Mouse (Mus musculus): Measurements from ENCODE around the gene Pik3r5.
A peak's percentile ranks its signal among the peaks of the same experiment; 100 is the strongest.

Gene Pik3r5

GRCm38 (mm10) chr11:68520439-68520838 is 88.5 kb downstream of the Pik3r5 start:
- no peak for DNase-seq (ENCODE audit: low read depth, low spot score)

GRCm38 (mm10) chr11:68521352-68521751 is 89.4 kb downstream of the Pik3r5 start:
- DNase-seq (ENCODE audit: low read depth, low spot score) = no peak

- DNase-seq (ENCODE audit: low read depth, low spot score) = no peak
These were observed 94.5 kb downstream of the Pik3r5 start for GRCm38 (mm10) chr11:68526441-68526840.

- DNase-seq (ENCODE audit: low read depth, low spot score) = no peak
These were observed 99.3 kb downstream of the Pik3r5 start for GRCm38 (mm10) chr11:68531066-68531806.

- no peak for DNase-seq (ENCODE audit: low read depth, low spot score)
These were observed 100.1 kb downstream of the Pik3r5 start for GRCm38 (mm10) chr11:68531941-68532535.

- DNase-seq (ENCODE audit: low read depth, low spot score) = no peak
These were observed 100.9 kb downstream of the Pik3r5 start for GRCm38 (mm10) chr11:68532773-68533172.

GRCm38 (mm10) chr11:68533971-68534475 is 102.1 kb downstream of the Pik3r5 start:
- DNase-seq (ENCODE audit: low read depth, low spot score) = no peak

- DNase-seq (ENCODE audit: low read depth, low spot score) = no peak
These were observed 104.1 kb downstream of the Pik3r5 start for GRCm38 (mm10) chr11:68536026-68536425.

- DNase-seq (ENCODE audit: low read depth, low spot score) = no peak
These were observed 104.5 kb downstream of the Pik3r5 start for GRCm38 (mm10) chr11:68536465-68536864.

- no peak for DNase-seq (ENCODE audit: low read depth, low spot score)
These were observed 107.7 kb downstream of the Pik3r5 start for GRCm38 (mm10) chr11:68539621-68540020.

GRCm38 (mm10) chr11:68544554-68544953 is 112.6 kb downstream of the Pik3r5 start:
- DNase-seq (ENCODE audit: low read depth, low spot score) = no peak

- DNase-seq (ENCODE audit: low read depth, low spot score) = no peak
These were observed 113.3 kb downstream of the Pik3r5 start for GRCm38 (mm10) chr11:68545172-68545571.

- DNase-seq (ENCODE audit: low read depth, low spot score) = peak; percentile 24
These were observed 113.8 kb downstream of the Pik3r5 start for GRCm38 (mm10) chr11:68545682-68546222.
